Mouse (Mus musculus) neural tube, embryonic 11.5 days (tissue): Measurements from ENCODE around the gene Sertad4. TPM values are rescaled to one million over a fixed set of nuclear protein-coding genes. Genes with fewer than 3 reads are reported as not detected.
A peak's percentile ranks its signal among the peaks of the same experiment; 100 is the strongest.

Source experiments
- ATAC-seq: fragments of 200-750 bp; cut with Nextera tagmentation; 2 replicates; pipeline ENCODE4 v1.8.0; 2017; ENCODE audit warnings: moderate number of reproducible peaks, mild to moderate bottlenecking, moderate TSS enrichment, moderate library complexity; ENCODE audit not compliant: insufficient read depth, low FRiP score, low TSS enrichment
- DNase-seq: peaks from one replicate; pipeline ENCODE4 v3.0.0-alpha.2; 2015; ENCODE audit warnings: low spot score
- H3K27ac ChIP-seq: fragments of 300-500 bp; sonication (generic); 2 replicates; pipeline ENCODE4 v1.5.1; 2014; ENCODE audit warnings: low read depth, mild to moderate bottlenecking, low read length
- H3K27me3 ChIP-seq: fragments of 300-500 bp; sonication (generic); 2 replicates; pipeline ENCODE4 v1.6.1; 2014; ENCODE audit warnings: mild to moderate bottlenecking, low read length, mixed read lengths; ENCODE audit not compliant: control insufficient read depth, insufficient read depth
- H3K36me3 ChIP-seq: fragments of 300-500 bp; sonication (generic); 2 replicates; pipeline ENCODE4 v1.6.1; 2014; ENCODE audit warnings: mild to moderate bottlenecking, low read length, moderate library complexity, mixed read lengths; ENCODE audit not compliant: control insufficient read depth, insufficient read depth
- H3K4me1 ChIP-seq: fragments of 300-500 bp; sonication (generic); 2 replicates; pipeline ENCODE4 v1.6.1; 2014; ENCODE audit warnings: low read length, mixed read lengths; ENCODE audit not compliant: control insufficient read depth, insufficient read depth
- H3K4me2 ChIP-seq: fragments of 300-500 bp; sonication (generic); 2 replicates; pipeline ENCODE4 v1.6.1; 2014; ENCODE audit warnings: low read depth, mild to moderate bottlenecking, moderate library complexity
- H3K4me3 ChIP-seq: fragments of 300-500 bp; sonication (generic); 2 replicates; pipeline ENCODE4 v1.5.1; 2014; ENCODE audit warnings: low read depth, low read length
- H3K9ac ChIP-seq: fragments of 300-500 bp; sonication (generic); 2 replicates; pipeline ENCODE4 v1.6.1; 2014; ENCODE audit warnings: mild to moderate bottlenecking, low read length
- H3K9me3 ChIP-seq: fragments of 300-500 bp; sonication (generic); 2 replicates; pipeline ENCODE4 v1.6.1; 2016; ENCODE audit warnings: low read length; ENCODE audit not compliant: control insufficient read depth
- WGBS: fragments of 180-500 bp; shearing (Covaris S2); extraction: QIAGEN DNeasy Blood & Tissue Kit; methylation state at CpG from one replicate; pipeline ENCODE4 v1.1.7; 2014; 5-methylcytosine and 5-hydroxymethylcytosine counted together
- polyA plus RNA-seq: library from polyadenylated mRNA; unstranded; fragments of >200 nt; fragmentation: Nextera tagmentation; extraction: Ambion mirVana; gene quantifications from 2 replicates; pipeline ENCODE4 v1.2.1, GENCODE M21; 2014

Gene Sertad4
- polyA plus RNA-seq, 1 experiment from 2014 or later, result 22.8 TPM

DNA sequence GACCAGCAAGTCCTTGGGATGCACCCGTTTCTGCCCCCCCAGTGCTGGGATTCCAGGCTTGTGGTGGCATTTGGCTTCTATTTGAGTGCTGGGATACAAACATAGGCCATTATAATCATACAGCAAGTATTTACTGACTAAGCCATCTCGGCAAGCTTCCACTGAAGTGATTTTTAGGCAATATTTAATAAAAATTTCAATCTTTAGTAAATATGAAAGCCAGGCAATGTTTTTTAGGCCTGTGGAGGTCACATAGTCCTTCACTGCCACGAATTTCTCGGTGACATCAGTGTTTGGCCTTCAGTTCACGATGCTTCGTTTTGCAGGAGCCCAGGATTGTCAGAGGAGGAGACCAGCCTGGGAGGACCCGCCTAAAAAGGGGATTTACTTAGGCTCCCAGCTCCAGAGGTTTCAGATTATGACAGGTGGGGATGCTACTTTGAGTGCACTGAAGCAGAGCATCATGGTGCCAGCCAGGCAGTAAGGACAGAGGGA is 23.6 kb upstream of the Sertad4 start:
- no peak for DNase-seq
- Histone ChIP-seq H3K9me3 (no peaks in the 10 kb centered on the region), H3K27me3 (no peaks in the 10 kb centered on the region), H3K4me3 (no peak overlapping the region), H3K36me3 (no peaks in the 10 kb centered on the region), H3K4me2 (no peak overlapping the region), H3K4me1 (no peaks in the 10 kb centered on the region), H3K27ac (no peak overlapping the region), H3K9ac (no peak overlapping the region)
- ATAC-seq, result no peak
- 87% methylated on average over 7 of the region's 7 CpGs for WGBS

DNA sequence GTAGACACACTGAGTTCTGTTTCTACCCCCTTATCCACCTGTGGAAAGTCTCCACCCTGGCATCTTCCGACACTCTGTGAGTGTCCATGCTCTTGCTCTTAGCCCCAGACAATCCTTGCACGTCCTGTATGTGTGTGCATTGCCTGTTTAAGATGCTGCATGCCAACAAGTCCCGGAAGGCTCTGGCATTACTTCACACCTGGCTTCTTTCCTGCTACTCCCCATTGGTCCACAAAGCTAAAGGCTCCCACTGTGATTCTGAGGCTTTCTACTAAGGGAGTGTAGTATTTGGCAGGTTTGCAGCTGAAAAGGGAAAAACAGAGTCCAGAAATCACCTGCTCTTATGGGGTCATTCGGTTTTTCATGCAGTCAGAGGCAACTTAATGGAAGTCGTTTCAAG is 17.3 kb upstream of the Sertad4 start:
- no peak overlapping the region for H3K27ac ChIP-seq
- DNase-seq (no peak), ATAC-seq (no peak)
- no peak overlapping the region for H3K4me2 ChIP-seq
- WGBS, result 65% methylated on average over 5 of the region's 5 CpGs
- no peaks in the 10 kb centered on the region for H3K4me1 ChIP-seq
- no peak overlapping the region for H3K9ac ChIP-seq
- no peaks in the 10 kb centered on the region for H3K27me3 ChIP-seq
- no peak overlapping the region for H3K4me3 ChIP-seq
- no peaks in the 10 kb centered on the region for H3K9me3 ChIP-seq
- H3K36me3 ChIP-seq, result no peaks in the 10 kb centered on the region

DNA sequence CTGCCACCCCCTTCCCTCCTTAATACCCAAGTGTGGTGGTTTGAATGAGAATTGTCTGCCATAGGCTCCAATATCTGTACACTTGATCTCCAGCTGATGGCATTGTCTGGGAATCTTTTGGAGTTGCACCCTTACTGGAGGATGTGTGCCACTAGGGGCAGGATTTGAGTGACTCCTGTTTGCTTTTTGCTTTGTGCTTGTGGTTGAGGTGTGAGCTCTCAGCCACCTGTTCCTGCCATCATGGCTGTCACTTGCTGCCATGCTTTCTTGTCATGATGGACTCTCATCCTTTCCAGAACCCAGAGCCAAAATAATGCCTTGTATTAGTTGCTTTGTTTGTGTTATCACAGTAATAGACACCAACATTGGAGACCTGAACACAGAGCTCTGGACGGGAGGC is 14.2 kb upstream of the Sertad4 start:
- no peak for DNase-seq
- ATAC-seq, result no peak
- no peaks in the 10 kb centered on the region for H3K4me1 ChIP-seq
- H3K9ac ChIP-seq, result no peak overlapping the region
- no peaks in the 10 kb centered on the region for H3K36me3 ChIP-seq
- 85% methylated on average over 1 of the region's 1 CpGs for WGBS
- no peak overlapping the region for H3K27ac ChIP-seq
- no peaks in the 10 kb centered on the region for H3K27me3 ChIP-seq
- no peak overlapping the region for H3K4me3 ChIP-seq
- H3K4me2 ChIP-seq, result no peak overlapping the region
- no peaks in the 10 kb centered on the region for H3K9me3 ChIP-seq

DNA sequence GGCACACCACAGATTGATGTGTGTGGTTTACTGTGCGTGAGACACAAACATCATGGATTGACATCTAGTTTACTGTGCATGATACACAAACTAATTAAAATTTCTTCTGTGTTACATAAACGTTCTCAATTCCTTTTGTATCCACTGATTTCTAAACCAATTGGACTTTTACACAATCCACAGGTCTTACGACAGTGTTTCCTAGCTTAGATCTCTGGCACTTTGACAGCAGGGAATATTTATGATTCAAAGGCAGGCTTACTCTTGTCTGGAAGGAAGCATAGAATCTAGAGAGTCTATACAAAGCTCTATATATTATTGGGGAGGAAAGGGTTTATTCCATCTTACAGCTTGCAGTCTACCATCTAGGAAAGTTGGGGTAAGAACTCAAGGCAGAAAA is 8.9 kb upstream of the Sertad4 start:
- Histone ChIP-seq H3K9ac (no peak overlapping the region), H3K36me3 (no peaks in the 10 kb centered on the region), H3K4me1 (no peaks in the 10 kb centered on the region), H3K9me3 (no peaks in the 10 kb centered on the region), H3K27me3 (no peaks in the 10 kb centered on the region), H3K4me2 (no peak overlapping the region), H3K27ac (no peak overlapping the region), H3K4me3 (no peak overlapping the region)
- DNase-seq (no peak), ATAC-seq (no peak)
- WGBS, result 81% methylated on average over 3 of the region's 3 CpGs

DNA sequence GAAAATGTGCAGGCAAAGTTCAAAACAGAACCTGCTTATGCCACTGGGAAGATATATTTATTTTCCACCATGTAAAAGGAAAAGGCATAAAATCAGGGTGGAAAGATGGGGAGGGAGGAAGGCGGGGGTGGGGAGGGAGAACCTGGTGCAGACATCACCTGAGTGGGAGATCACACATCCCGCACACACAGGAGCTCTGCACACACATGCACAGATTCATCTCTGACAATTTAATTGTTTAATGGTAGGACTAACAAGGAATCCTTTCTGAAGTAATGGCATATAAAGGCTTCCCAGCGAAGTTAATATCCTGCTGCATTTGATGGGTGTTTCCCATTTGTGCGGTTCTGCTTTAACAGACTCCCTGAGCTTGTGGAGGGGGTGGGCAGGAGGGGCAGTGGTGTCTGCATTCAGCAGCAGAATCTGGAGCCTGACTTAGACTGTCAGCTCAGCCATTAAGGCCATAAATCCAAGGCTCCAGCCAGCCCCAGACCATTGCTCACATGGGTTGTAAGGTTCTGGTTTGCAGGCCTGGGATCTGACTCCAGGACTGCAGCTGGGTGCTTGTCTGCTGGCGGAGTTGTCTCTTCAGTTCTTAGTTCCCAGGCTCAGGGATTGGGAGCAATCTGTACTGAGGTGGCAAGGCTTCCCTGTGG is 5.9 kb upstream of the Sertad4 start:
- peaks cover 7% of the 10 kb centered on the region for H3K27me3 ChIP-seq
- no peak overlapping the region for H3K9ac ChIP-seq
- DNase-seq (peak; percentile 29), ATAC-seq (no peak)
- no peaks in the 10 kb centered on the region for H3K36me3 ChIP-seq
- WGBS, result 53% methylated on average over 5 of the region's 5 CpGs
- no peaks in the 10 kb centered on the region for H3K9me3 ChIP-seq
- H3K4me3 ChIP-seq, result no peak overlapping the region
- H3K4me2 ChIP-seq, result no peak overlapping the region
- H3K27ac ChIP-seq, result peak overlapping the region; percentile 45; the same call in 1 of the 2 replicates
- peaks cover 2% of the 10 kb centered on the region; the same call in 1 of the 2 replicates for H3K4me1 ChIP-seq

DNA sequence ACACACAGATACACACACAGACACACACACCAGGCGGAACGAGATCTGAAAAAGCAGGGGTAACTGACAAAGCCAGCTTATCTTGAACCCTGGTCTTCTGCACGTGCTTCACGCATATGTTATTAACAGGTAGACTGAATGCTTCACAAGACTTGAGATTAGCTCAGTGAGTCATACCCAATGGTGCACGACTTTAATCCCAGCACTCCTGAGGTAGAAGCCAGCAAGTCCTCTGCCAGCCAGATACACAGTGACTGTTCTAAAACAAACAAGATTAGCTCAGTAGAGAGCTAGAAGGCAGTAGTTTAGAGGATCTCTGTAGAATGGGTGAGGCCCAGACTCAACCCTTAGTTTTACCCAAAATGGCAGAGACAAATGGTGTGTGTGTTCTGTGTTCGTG is 4.7 kb upstream of the Sertad4 start:
- Histone ChIP-seq H3K9me3 (no peaks in the 10 kb centered on the region), H3K27me3 (peaks cover 11% of the 10 kb centered on the region), H3K36me3 (no peaks in the 10 kb centered on the region), H3K4me1 (peaks cover 7% of the 10 kb centered on the region; the same call in 1 of the 2 replicates), H3K9ac (no peak overlapping the region), H3K4me3 (no peak overlapping the region), H3K4me2 (no peak overlapping the region), H3K27ac (no peak overlapping the region)
- DNase-seq (no peak), ATAC-seq (no peak)
- 81% methylated on average over 6 of the region's 6 CpGs for WGBS

DNA sequence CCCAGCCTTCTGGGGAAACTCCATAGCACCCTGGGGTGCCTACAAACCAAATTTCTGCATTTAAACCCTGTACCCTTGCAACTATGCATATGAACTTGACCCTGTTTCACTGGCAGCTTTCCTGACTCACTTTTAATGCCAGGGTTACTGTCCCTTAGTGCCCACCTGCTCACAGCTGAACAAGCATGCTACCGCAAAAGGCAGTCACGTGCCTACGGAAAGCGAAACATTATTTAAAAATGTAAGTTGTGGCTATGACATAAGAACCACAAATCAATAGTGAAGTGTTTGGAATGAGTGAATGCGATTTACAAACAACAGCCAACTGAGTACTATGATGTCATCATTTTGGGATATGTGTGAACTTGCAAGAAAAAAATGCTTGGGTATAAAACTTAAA is 2.0 kb upstream of the Sertad4 start:
- no peak for DNase-seq
- Histone ChIP-seq H3K27ac (no peak overlapping the region), H3K27me3 (peaks cover 31% of the 10 kb centered on the region), H3K9me3 (no peaks in the 10 kb centered on the region), H3K36me3 (no peaks in the 10 kb centered on the region), H3K4me2 (no peak overlapping the region), H3K4me3 (no peak overlapping the region), H3K4me1 (peaks cover 19% of the 10 kb centered on the region), H3K9ac (no peak overlapping the region)
- 88% methylated on average over 5 of the region's 5 CpGs for WGBS
- ATAC-seq, result no peak

DNA sequence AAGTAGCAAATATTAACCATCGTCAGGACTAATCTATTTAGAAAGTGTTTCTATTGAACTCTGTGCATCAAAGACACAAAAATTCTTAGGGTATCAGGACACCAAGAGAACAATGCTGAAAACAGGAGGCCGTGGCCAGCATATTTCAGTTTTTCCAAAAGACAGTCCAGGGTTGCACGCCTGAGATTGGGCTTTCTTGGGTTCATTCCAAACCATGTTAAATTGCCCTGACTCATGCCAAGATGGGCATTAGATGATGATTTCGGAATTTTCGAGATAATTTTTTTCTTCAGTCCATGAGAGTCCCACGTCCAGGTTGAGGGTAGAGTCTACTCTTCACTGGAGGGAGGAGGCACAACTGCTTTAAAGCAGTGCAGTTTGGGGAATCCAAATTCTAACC is 1.4 kb upstream of the Sertad4 start:
- Histone ChIP-seq H3K9ac (no peak overlapping the region), H3K27me3 (peaks cover 35% of the 10 kb centered on the region), H3K4me3 (no peak overlapping the region), H3K4me2 (no peak overlapping the region), H3K4me1 (peaks cover 23% of the 10 kb centered on the region), H3K9me3 (no peaks in the 10 kb centered on the region), H3K27ac (no peak overlapping the region), H3K36me3 (no peaks in the 10 kb centered on the region)
- DNase-seq (no peak), ATAC-seq (no peak)
- 74% methylated on average over 6 of the region's 6 CpGs for WGBS

DNA sequence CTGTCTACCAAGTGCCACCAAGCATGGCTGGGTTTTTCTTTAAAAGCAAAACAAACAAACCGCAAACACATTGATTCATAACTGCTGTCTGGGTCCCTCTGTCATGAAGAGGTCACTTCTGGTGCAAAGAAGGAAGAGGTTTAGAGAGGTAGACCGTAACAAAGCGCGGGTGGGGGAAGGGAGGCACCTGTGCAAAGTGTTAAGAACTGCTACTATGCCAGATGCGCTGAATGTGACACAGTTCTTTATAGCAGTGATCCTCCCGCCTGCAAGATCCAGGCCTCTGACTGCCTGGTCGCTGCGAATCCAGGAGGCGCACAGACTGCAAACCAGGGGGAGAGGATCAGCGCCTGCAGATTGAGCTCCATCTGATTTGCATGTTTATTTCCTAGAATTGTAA is 855 bp upstream of the Sertad4 start:
- Histone ChIP-seq H3K4me1 (peaks cover 24% of the 10 kb centered on the region), H3K27ac (no peak overlapping the region), H3K9me3 (no peaks in the 10 kb centered on the region), H3K9ac (no peak overlapping the region), H3K36me3 (no peaks in the 10 kb centered on the region), H3K27me3 (peaks cover 38% of the 10 kb centered on the region), H3K4me2 (peak overlapping the region; percentile 12; the same call in 1 of the 2 replicates), H3K4me3 (no peak overlapping the region)
- WGBS, result 5% methylated on average over 10 of the region's 10 CpGs
- no peak for ATAC-seq
- DNase-seq, result peak; percentile 35
